In genomic region chr11:24128880-24129279, GRCm38 (mm10) we compare ENCODE assay signal across 22 mouse cellular contexts. TPM values are rescaled to one million over a fixed set of nuclear protein-coding genes. Genes with fewer than 3 reads are reported as not detected.
A peak's percentile ranks its signal among the peaks of the same experiment; 100 is the strongest.
DNase-seq lines count a peak whose midpoint lies in the region; ATAC-seq and TF ChIP-seq lines count a peak whose summit lies in the region.
"Not testable (repeated sequence)": the region's sequence is repeated elsewhere in the genome, so short reads cannot be mapped to it uniquely, and the experiment has no call there.
"Had no signal": no experiment of that assay in that cellular context is flagged by ENCODE, and none has a peak within 500 bp of the region (broad histone marks: within the 10 kb centered on the region; RNA-seq: fewer than 3 reads in every experiment).

No protein-coding gene starts in this region.

- TF ChIP-seq CTCF in bone marrow, adult 2 months (IDR thresholded peaks at IDR 0.05; ENCODE audit: control insufficient read depth, insufficient read depth, low read length); layer of hippocampus, adult 2 months (conservative IDR thresholded peaks at IDR 0.05); liver, embryonic 14.5 days (IDR thresholded peaks at IDR 0.05; ENCODE audit: low read depth): not testable (repeated sequence)

- WGBS in bone marrow, adult 2 months = 70% methylated on average over 4 of the region's 4 CpGs
- 61% methylated on average over 4 of the region's 4 CpGs for WGBS in liver, embryonic 12.5 days (ENCODE audit: insufficient replicate concordance)
- WGBS in liver, embryonic 14.5 days (ENCODE audit: insufficient replicate concordance) = 36% methylated on average over 4 of the region's 4 CpGs
- 40% methylated on average over 4 of the region's 4 CpGs for WGBS in liver, embryonic 16.5 days (ENCODE audit: insufficient replicate concordance)
- 81% methylated on average over 4 of the region's 4 CpGs for WGBS in midbrain, embryonic 14.5 days

- DNase-seq in ES-E14 (ENCODE audit: low read depth, low spot score); layer of hippocampus, adult 2 months (ENCODE audit: low spot score in 2 of 2); liver, embryonic 14.5 days (ENCODE audit: low read depth in 3 of 3, low spot score in 3 of 3); midbrain, embryonic 14.5 days: not testable (repeated sequence)

- TF ChIP-seq EP300 in liver, embryonic 14.5 days (IDR thresholded peaks at IDR 0.05; ENCODE audit: low read depth) = not testable (repeated sequence)

- H3K9ac ChIP-seq in ES-E14 (ENCODE audit: insufficient read depth, low read depth, low read length, poor library complexity, severe bottlenecking); midbrain, embryonic 14.5 days (replicated peaks; ENCODE audit: low read length): not testable (repeated sequence)
- peak overlapping the region; percentile 67 for H3K9ac ChIP-seq in liver, embryonic 12.5 days
- H3K9ac ChIP-seq in liver, embryonic 14.5 days (replicated peaks) = peak overlapping the region; percentile 53
- H3K9ac ChIP-seq in liver, embryonic 16.5 days (ENCODE audit: low read depth, low read length) = peak overlapping the region; percentile 42

- in situ Hi-C loops in ES-E14 (cut with MboI; ENCODE audit: low sequenced_read_pairs in 2 of 2, unreplicated experiment in 2 of 2) = not testable (repeated sequence)

- not testable (repeated sequence) for H3K36me3 ChIP-seq in ES-E14 (ENCODE audit: control insufficient read depth, insufficient read depth, low read length, poor library complexity, severe bottlenecking); liver, embryonic 14.5 days (replicated peaks; ENCODE audit: control insufficient read depth, insufficient read depth, low read depth); liver, embryonic 16.5 days (ENCODE audit: control insufficient read depth, insufficient read depth); midbrain, embryonic 14.5 days (ENCODE audit: control insufficient read depth, insufficient read depth, low read length)
- peaks cover 63% of the 10 kb centered on the region for H3K36me3 ChIP-seq in liver, embryonic 12.5 days

- H3K4me2 ChIP-seq in liver, embryonic 12.5 days = peak overlapping the region; percentile 32
- peak overlapping the region; percentile 43 for H3K4me2 ChIP-seq in liver, embryonic 14.5 days (ENCODE audit: low read depth)
- not testable (repeated sequence) for H3K4me2 ChIP-seq in liver, embryonic 16.5 days (ENCODE audit: low read depth, low read length); midbrain, embryonic 14.5 days (ENCODE audit: low read length)

- not testable (repeated sequence) for H3K4me3 ChIP-seq in ES-E14 (ENCODE audit: insufficient read depth in 1 of 2, low read depth in 1 of 2, low read length in 2 of 2, poor library complexity in 1 of 2, severe bottlenecking in 1 of 2); bone marrow, adult 2 months (replicated peaks; ENCODE audit: control insufficient read depth, low read depth, low read length); layer of hippocampus, adult 2 months; liver, embryonic 12.5 days; liver, embryonic 14.5 days (ENCODE audit: insufficient read depth in 1 of 2, low read depth in 2 of 2, low read length in 2 of 2); liver, embryonic 16.5 days (ENCODE audit: low read depth, low read length); midbrain, embryonic 14.5 days (replicated peaks; ENCODE audit: low read depth, low read length)

- H3K27me3 ChIP-seq in liver, embryonic 12.5 days (replicated peaks); liver, embryonic 14.5 days (ENCODE audit: control insufficient read depth, insufficient read depth, low read length); liver, embryonic 16.5 days (ENCODE audit: control insufficient read depth, insufficient read depth, low read depth, low read length); midbrain, embryonic 14.5 days (ENCODE audit: control insufficient read depth, insufficient read depth, low read length): not testable (repeated sequence)

- H3K27ac ChIP-seq in ES-E14 (ENCODE audit: insufficient read depth, low read depth, low read length, poor library complexity, severe bottlenecking) = not testable (repeated sequence)
- peak overlapping the region; percentile 54 for H3K27ac ChIP-seq in bone marrow, adult 2 months (ENCODE audit: control insufficient read depth, insufficient read depth, low read depth, low read length, poor library complexity)
- H3K27ac ChIP-seq in layer of hippocampus, adult 2 months = peak overlapping the region; percentile 57; the same call in 1 of the 2 replicates
- H3K27ac ChIP-seq in liver, embryonic 12.5 days = peak overlapping the region; percentile 92
- peak overlapping the region; percentile 91 for H3K27ac ChIP-seq in liver, embryonic 14.5 days
- peak overlapping the region; percentile 87 for H3K27ac ChIP-seq in liver, embryonic 16.5 days (ENCODE audit: low read length)
- H3K27ac ChIP-seq in midbrain, embryonic 14.5 days (replicated peaks; ENCODE audit: low read depth, low read length) = 0 out of 2 replicates have a peak overlapping the region, but pooled peaks have one; percentile 13

- H3K9me3 ChIP-seq in ES-E14 (ENCODE audit: control insufficient read depth, insufficient read depth, low read depth, low read length); liver, embryonic 12.5 days (replicated peaks); liver, embryonic 14.5 days (ENCODE audit: control insufficient read depth, low read length); liver, embryonic 16.5 days (replicated peaks; ENCODE audit: control insufficient read depth, low read length); midbrain, embryonic 14.5 days (ENCODE audit: control insufficient read depth, low read length): not testable (repeated sequence)

- not testable (repeated sequence) for H3K4me1 ChIP-seq in ES-E14 (ENCODE audit: control insufficient read depth in 2 of 2, insufficient read depth in 2 of 2, low read length in 2 of 2, poor library complexity in 1 of 2)
- peaks cover 21% of the 10 kb centered on the region for H3K4me1 ChIP-seq in bone marrow, adult 2 months (ENCODE audit: control insufficient read depth, insufficient read depth, low read length)
- H3K4me1 ChIP-seq in liver, embryonic 12.5 days = peaks cover 99% of the 10 kb centered on the region
- peaks cover 83 to 94% of the 10 kb centered on the region in 2 experiments for H3K4me1 ChIP-seq in liver, embryonic 14.5 days (replicated peaks; ENCODE audit: control insufficient read depth in 2 of 2, insufficient read depth in 2 of 2, low read length in 1 of 2)
- H3K4me1 ChIP-seq in liver, embryonic 16.5 days (ENCODE audit: control insufficient read depth, low read depth, low read length) = peaks cover 92% of the 10 kb centered on the region
- H3K4me1 ChIP-seq in midbrain, embryonic 14.5 days (ENCODE audit: control insufficient read depth, insufficient read depth, low read length) = peaks cover 17% of the 10 kb centered on the region; the same call in 1 of the 2 replicates

- not testable (repeated sequence) for ATAC-seq in liver, embryonic 12.5 days; liver, embryonic 14.5 days (ENCODE audit: insufficient read depth); liver, embryonic 16.5 days (ENCODE audit: low read depth); midbrain, embryonic 14.5 days (ENCODE audit: low FRiP score, low TSS enrichment)

- TF ChIP-seq POLR2A in bone marrow, adult 2 months (IDR thresholded peaks at IDR 0.05; ENCODE audit: borderline replicate concordance, control insufficient read depth, low read depth, low read length) = not testable (repeated sequence)

TF ChIP-seq in ES-E14, 5 proteins besides CTCF, POLR2A, EP300 and RAD21:
- TF ChIP-seq ZNF384 (IDR thresholded peaks at IDR 0.05; ENCODE audit: low read depth, low read length) = peak; percentile 60; the same call in 1 of the 2 replicates

RNA-seq across cellular contexts. Expression of gene Bcl11a, which starts 51.0 kb away (rescaled TPM):
- total RNA-seq in ES-E14 (2012; rRNA removed) = 3.1 and 3.2 TPM in 2 replicates
- polyA plus RNA-seq in bone marrow, adult 2 months (2011; ENCODE audit: insufficient read depth, insufficient read length, low replicate concordance, missing spikeins) = 23.1 and 23.5 TPM in 2 replicates
- 100 to 1,000 TPM; 117 to 121 TPM for total RNA-seq in layer of hippocampus, adult 2 months (2021)
- 53.4 and 53.5 TPM in 2 replicates for polyA plus RNA-seq in liver, embryonic 12.5 days (2016; fragmentation: Nextera tagmentation; extraction: Ambion mirVana)
- polyA plus RNA-seq in liver, embryonic 14.5 days (2012; rRNA removed) = 10.9 and 13.0 TPM in 2 replicates
- 29.4 and 33.0 TPM in 2 replicates for polyA plus RNA-seq in liver, embryonic 14.5 days (2014; fragmentation: Nextera tagmentation; extraction: Ambion mirVana)
- 17.7 and 20.9 TPM in 2 replicates for polyA plus RNA-seq in liver, embryonic 16.5 days (2015; fragmentation: Nextera tagmentation; extraction: Ambion mirVana)
- polyA plus RNA-seq in midbrain, embryonic 14.5 days (2014; fragmentation: Nextera tagmentation; extraction: Ambion mirVana) = 117 and 121 TPM in 2 replicates
- polyA plus RNA-seq: C2C12, Patski had no signal

RNA-seq across cellular contexts. Expression of gene A830031A19Rik, which starts 54.0 kb away (rescaled TPM):
- not detected in 2 replicates for total RNA-seq in ES-E14 (2012; rRNA removed)
- polyA plus RNA-seq in bone marrow, adult 2 months (2011; ENCODE audit: insufficient read depth, insufficient read length, low replicate concordance, missing spikeins) = not detected in 2 replicates
- 1 to 10 TPM; 1.3 to 1.7 TPM for total RNA-seq in layer of hippocampus, adult 2 months (2021)
- polyA plus RNA-seq in liver, embryonic 12.5 days (2016; fragmentation: Nextera tagmentation; extraction: Ambion mirVana) = not detected in 2 replicates
- polyA plus RNA-seq in liver, embryonic 14.5 days (2012; rRNA removed) = not detected in 2 replicates
- not detected in 2 replicates for polyA plus RNA-seq in liver, embryonic 14.5 days (2014; fragmentation: Nextera tagmentation; extraction: Ambion mirVana)
- polyA plus RNA-seq in liver, embryonic 16.5 days (2015; fragmentation: Nextera tagmentation; extraction: Ambion mirVana) = not detected in 2 replicates
- polyA plus RNA-seq in midbrain, embryonic 14.5 days (2014; fragmentation: Nextera tagmentation; extraction: Ambion mirVana) = 0.40 TPM in 1 of 2 replicates, not detected in the other
- total RNA-seq: adrenal gland, adult 18-20 months; adrenal gland, adult 8-10 months; adrenal gland, postnatal 14 days; adrenal gland, postnatal 36 days; common myeloid progenitor, adult 5-6 weeks; forebrain, postnatal 0 days had no signal
- polyA plus RNA-seq: activated CD4-positive, CD25-positive, alpha-beta regulatory T cell, adult 4 months; C2C12; embryonic facial prominence, embryonic 11.5 days; embryonic facial prominence, embryonic 13.5 days; embryonic facial prominence, embryonic 15.5 days; forebrain, embryonic 11.5 days; forebrain, embryonic 13.5 days; forebrain, embryonic 15.5 days; Patski had no signal
